Comparison of ENCODE assay signal across 12 mouse cellular contexts in genomic region chr7:112138509-112139405, GRCm38 (mm10). TPM values are rescaled to one million over a fixed set of nuclear protein-coding genes. Genes with fewer than 3 reads are reported as not detected.
DNase-seq lines count a peak whose midpoint lies in the region; ATAC-seq lines count a peak whose summit lies in the region.
"Had no signal": no experiment of that assay in that cellular context is flagged by ENCODE, and none has a peak within 500 bp of the region (broad histone marks: within the 10 kb centered on the region; RNA-seq: fewer than 3 reads in every experiment).

No protein-coding gene starts in this region.

- no peaks in the 10 kb centered on the region for H3K9me3 ChIP-seq in heart, embryonic 12.5 days (replicated peaks)
- H3K9me3 ChIP-seq in lung, embryonic 15.5 days = no peaks in the 10 kb centered on the region
- H3K9me3 ChIP-seq: forebrain, embryonic 13.5 days had no signal

- DNase-seq in gastrocnemius, adult 18-20 months (ENCODE audit: low spot score) = peak; percentile 54
- DNase-seq in gastrocnemius, adult 8-10 months (ENCODE audit: low spot score in 2 of 2) = no peak
- peak; percentile 73 for DNase-seq in ES-CJ7 (ENCODE audit: low read depth, low spot score)
- no peak for DNase-seq in cerebellum, adult 11 months
- no peak for DNase-seq in cerebellum, adult 11-12 months
- DNase-seq: thymus, postnatal 14 days had no signal

- no peak for ATAC-seq in heart, embryonic 12.5 days (ENCODE audit: insufficient number of reproducible peaks, low FRiP score)
- 0 out of 2 replicates have a peak, but pooled peaks have one; percentile 43 for ATAC-seq in lung, embryonic 15.5 days (ENCODE audit: borderline replicate concordance, extremely low read depth, low FRiP score, low TSS enrichment)
- ATAC-seq in erythroblast, adult 5-6 weeks (replicated peaks; ENCODE audit: low FRiP score, poor library complexity, severe bottlenecking) = no peak
- ATAC-seq: forebrain, embryonic 13.5 days had no signal

- H3K36me3 ChIP-seq in heart, embryonic 12.5 days = no peaks in the 10 kb centered on the region
- H3K36me3 ChIP-seq in lung, embryonic 15.5 days = no peaks in the 10 kb centered on the region

- H3K4me3 ChIP-seq in heart, embryonic 12.5 days = no peak overlapping the region
- H3K4me3 ChIP-seq in lung, embryonic 15.5 days = no peak overlapping the region
- H3K4me3 ChIP-seq: forebrain, embryonic 13.5 days had no signal

- no peak overlapping the region for H3K4me2 ChIP-seq in heart, embryonic 12.5 days
- no peak overlapping the region for H3K4me2 ChIP-seq in lung, embryonic 15.5 days
- H3K4me2 ChIP-seq: forebrain, embryonic 13.5 days had no signal

- H3K4me1 ChIP-seq in heart, embryonic 12.5 days (replicated peaks) = peaks cover 46% of the 10 kb centered on the region
- 0 out of 2 replicates have a peak, but pooled peaks cover 6% of the 10 kb centered on the region for H3K4me1 ChIP-seq in lung, embryonic 15.5 days

- no peaks in the 10 kb centered on the region for H3K27me3 ChIP-seq in heart, embryonic 12.5 days (replicated peaks)
- H3K27me3 ChIP-seq in lung, embryonic 15.5 days = no peaks in the 10 kb centered on the region
- H3K27me3 ChIP-seq: CH12.LX; forebrain, embryonic 13.5 days had no signal

- 56% methylated on average over 11 of the region's 11 CpGs for WGBS in heart, embryonic 12.5 days
- 61% methylated on average over 11 of the region's 11 CpGs for WGBS in lung, embryonic 15.5 days

- no peak overlapping the region for H3K9ac ChIP-seq in heart, embryonic 12.5 days
- H3K9ac ChIP-seq in lung, embryonic 15.5 days = no peak overlapping the region
- H3K9ac ChIP-seq: forebrain, embryonic 13.5 days had no signal

- peak overlapping the region; percentile 25; the same call in 1 of the 2 replicates for H3K27ac ChIP-seq in heart, embryonic 12.5 days (ENCODE audit: poor library complexity, severe bottlenecking)
- H3K27ac ChIP-seq in lung, embryonic 15.5 days = peak overlapping the region; percentile 31; the same call in 1 of the 2 replicates
- H3K27ac ChIP-seq: forebrain, embryonic 13.5 days had no signal

RNA-seq across cellular contexts. Expression of gene Dkk3, which starts 20.1 kb away (rescaled TPM):
- total RNA-seq in gastrocnemius, adult 18-20 months (2021) = 10 to 100 TPM in 1 of 2 experiments, 1 to 10 TPM in 1; 6.9 to 27.8 TPM
- total RNA-seq in gastrocnemius, adult 8-10 months (2022) = 10 to 100 TPM in 2 of 4 experiments, 1 to 10 TPM in 2; 4.8 to 19.6 (median 8.7) TPM
- 91.4 and 96.7 TPM in 2 replicates for polyA plus RNA-seq in heart, embryonic 12.5 days (2016; fragmentation: Nextera tagmentation; extraction: Ambion mirVana)
- polyA plus RNA-seq in lung, embryonic 15.5 days (2015; fragmentation: Nextera tagmentation; extraction: Ambion mirVana) = 39.1 and 44.2 TPM in 2 replicates
- not detected in 2 replicates for total RNA-seq in erythroblast, adult 5-6 weeks (2015; ENCODE audit: low replicate concordance)
- total RNA-seq in erythroblast, adult 5-6 weeks (2017; ENCODE audit: low replicate concordance) = not detected in 2 replicates
- total RNA-seq: megakaryocyte-erythroid progenitor cell, adult 5-6 weeks had no signal

Comparison
In these comparisons a context has a peak if more than half of its experiments do, and no peak if none do; other contexts are left out.
1. DNase-seq: peak in gastrocnemius, adult 18-20 months (single experiment) and ES-CJ7 (single experiment); none in gastrocnemius, adult 8-10 months (0 of 2), cerebellum, adult 11 months (single experiment) and cerebellum, adult 11-12 months (single experiment).
2. RNA of gene Dkk3, which starts 20.1 kb away (total RNA-seq): 6.9 to 27.8 TPM in gastrocnemius, adult 18-20 months and 4.8 to 19.6 TPM in gastrocnemius, adult 8-10 months; not detected in erythroblast, adult 5-6 weeks; every median in the first group is over 4 times any median in the second.